In genomic region chr7:81933061-81933600, GRCm38 (mm10) we compare ENCODE assay signal across 9 mouse cellular contexts. TPM values are rescaled to one million over a fixed set of nuclear protein-coding genes. Genes with fewer than 3 reads are reported as not detected.
DNase-seq lines count a peak whose midpoint lies in the region; ATAC-seq lines count a peak whose summit lies in the region.
"Had no signal": no experiment of that assay in that cellular context is flagged by ENCODE, and none has a peak within 500 bp of the region (broad histone marks: within the 10 kb centered on the region; RNA-seq: fewer than 3 reads in every experiment).

No protein-coding gene starts in this region.

- no peaks in the 10 kb centered on the region for H3K9me3 ChIP-seq in embryonic facial prominence, embryonic 14.5 days (ENCODE audit: control insufficient read depth, low read length)
- no peaks in the 10 kb centered on the region for H3K9me3 ChIP-seq in kidney, embryonic 15.5 days (replicated peaks)

- H3K9ac ChIP-seq in embryonic facial prominence, embryonic 14.5 days (ENCODE audit: low read depth, low read length): peak overlapping the region; percentile 95
- H3K9ac ChIP-seq in kidney, embryonic 15.5 days: peak overlapping the region; percentile 87

- H3K4me1 ChIP-seq in embryonic facial prominence, embryonic 14.5 days (ENCODE audit: control insufficient read depth, insufficient read depth, low read length): peaks cover 17% of the 10 kb centered on the region
- H3K4me1 ChIP-seq in kidney, embryonic 15.5 days: peaks cover 15% of the 10 kb centered on the region

- WGBS in embryonic facial prominence, embryonic 14.5 days: under 1% methylated on average over 22 of the region's 23 CpGs
- 6% methylated on average over 23 of the region's 23 CpGs for WGBS in kidney, embryonic 15.5 days

- ATAC-seq in embryonic facial prominence, embryonic 14.5 days (ENCODE audit: low read depth): no peak
- peak; percentile 50; the same call in 1 of the 2 replicates for ATAC-seq in kidney, embryonic 15.5 days (replicated peaks; ENCODE audit: low FRiP score)

- peak; percentile 56 for DNase-seq in embryo, embryonic 10.5 days (ENCODE audit: low spot score)
- no peak for DNase-seq in embryo, embryonic 11 days
- peak; percentile 37 for DNase-seq in 3T3-L1 (ENCODE audit: low read depth, low spot score)
- DNase-seq in embryonic facial prominence, embryonic 14.5 days (ENCODE audit: low spot score): peak; percentile 10
- DNase-seq in naive thymus-derived CD4-positive, alpha-beta T cell, adult 2 months (ENCODE audit: low read depth): peak; percentile 55
- no peak for DNase-seq in spleen, postnatal 36 days (ENCODE audit: low spot score in 2 of 2)
- DNase-seq in left cerebral cortex, adult 18-20 months (ENCODE audit: low spot score in 2 of 2): no peak

- H3K4me3 ChIP-seq in embryonic facial prominence, embryonic 14.5 days (ENCODE audit: low read depth, low read length): peak overlapping the region; percentile 91
- peak overlapping the region; percentile 86 for H3K4me3 ChIP-seq in kidney, embryonic 15.5 days (replicated peaks)

- peak overlapping the region; percentile 87 for H3K4me2 ChIP-seq in embryonic facial prominence, embryonic 14.5 days (ENCODE audit: low read depth, low read length)
- H3K4me2 ChIP-seq in kidney, embryonic 15.5 days: peak overlapping the region; percentile 84

- H3K27ac ChIP-seq in embryonic facial prominence, embryonic 14.5 days (replicated peaks; ENCODE audit: low read depth, low read length): peak overlapping the region; percentile 92
- peak overlapping the region; percentile 87 for H3K27ac ChIP-seq in kidney, embryonic 15.5 days

- no peaks in the 10 kb centered on the region for H3K36me3 ChIP-seq in embryonic facial prominence, embryonic 14.5 days (ENCODE audit: control insufficient read depth, insufficient read depth, low read length)
- no peaks in the 10 kb centered on the region for H3K36me3 ChIP-seq in kidney, embryonic 15.5 days

- H3K27me3 ChIP-seq in embryonic facial prominence, embryonic 14.5 days (replicated peaks; ENCODE audit: control insufficient read depth, insufficient read depth, low read length): no peaks in the 10 kb centered on the region
- peaks cover 22% of the 10 kb centered on the region for H3K27me3 ChIP-seq in kidney, embryonic 15.5 days
- H3K27me3 ChIP-seq: CH12.LX had no signal

RNA-seq across cellular contexts. Expression of gene Hdgfl3, which starts 1.1 kb away (rescaled TPM):
- 17.0 and 18.7 TPM in 2 replicates for polyA plus RNA-seq in embryonic facial prominence, embryonic 14.5 days (2014; fragmentation: Nextera tagmentation; extraction: Ambion mirVana)
- polyA plus RNA-seq in kidney, embryonic 15.5 days (2015; fragmentation: Nextera tagmentation; extraction: Ambion mirVana): 14.0 and 14.4 TPM in 2 replicates
- 10 to 100 TPM; 79.9 to 83.2 TPM for total RNA-seq in left cerebral cortex, adult 18-20 months (2021)

RNA-seq across cellular contexts. Expression of gene Bnc1, which starts 59.0 kb away (rescaled TPM):
- polyA plus RNA-seq in embryonic facial prominence, embryonic 14.5 days (2014; fragmentation: Nextera tagmentation; extraction: Ambion mirVana): 2.1 and 2.9 TPM in 2 replicates
- 0.22 and 0.91 TPM in 2 replicates for polyA plus RNA-seq in kidney, embryonic 15.5 days (2015; fragmentation: Nextera tagmentation; extraction: Ambion mirVana)
- not detected for total RNA-seq in left cerebral cortex, adult 18-20 months (2021)
- total RNA-seq: CH12.LX had no signal

Comparison
In these comparisons a context has a peak if more than half of its experiments do, and no peak if none do; other contexts are left out.
1. DNase-seq: peak in embryo, embryonic 10.5 days (single experiment), 3T3-L1 (single experiment), embryonic facial prominence, embryonic 14.5 days (single experiment) and naive thymus-derived CD4-positive, alpha-beta T cell, adult 2 months (single experiment); none in embryo, embryonic 11 days (single experiment), spleen, postnatal 36 days (0 of 2) and left cerebral cortex, adult 18-20 months (0 of 2).